Comparison of ENCODE assay signal across 8 mouse cellular contexts in the genomic region with DNA sequence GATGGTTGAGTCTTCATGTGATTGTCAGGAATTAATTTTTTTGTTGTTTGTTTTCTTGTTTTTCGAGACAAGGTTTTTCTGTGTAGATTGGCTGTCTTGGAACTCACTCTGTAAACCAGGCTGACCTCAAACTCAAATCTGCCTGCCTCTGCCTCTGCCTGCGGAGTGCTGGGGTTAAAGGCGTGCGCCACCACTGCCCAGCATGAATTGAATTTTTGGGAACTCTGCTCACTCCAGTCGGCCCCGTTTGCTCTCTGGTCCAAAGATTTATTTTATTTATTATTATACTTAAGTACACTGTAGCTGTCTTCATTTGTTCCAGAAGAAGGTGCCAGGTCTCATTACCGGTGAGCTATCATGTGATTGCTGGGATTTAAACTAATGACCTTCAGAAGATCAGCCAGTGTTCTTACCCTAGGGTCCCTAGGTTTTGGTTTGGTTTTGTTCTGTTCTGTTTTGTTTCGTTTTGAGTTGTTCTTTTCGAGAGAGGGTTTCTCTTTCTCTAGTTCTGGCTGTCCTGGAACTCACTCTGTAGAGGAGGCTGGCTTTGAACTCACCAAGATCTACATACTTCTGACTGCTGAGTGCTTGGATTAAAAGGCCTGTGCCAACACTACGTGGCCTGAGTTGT. TPM values are rescaled to one million over a fixed set of nuclear protein-coding genes. Genes with fewer than 3 reads are reported as not detected.
A peak's percentile ranks its signal among the peaks of the same experiment; 100 is the strongest.
DNase-seq lines count a peak whose midpoint lies in the region; ATAC-seq and TF ChIP-seq lines count a peak whose summit lies in the region.

No protein-coding gene starts in this region.

- ATAC-seq in forebrain, postnatal 0 days, result no peak
- ATAC-seq in liver, embryonic 14.5 days (ENCODE audit: insufficient read depth), result no peak
- no peak for ATAC-seq in activated CD4-positive, CD25-positive, alpha-beta regulatory T cell, adult 4 months

- TF ChIP-seq POLR2A in ES-Bruce4 (IDR thresholded peaks at IDR 0.05; ENCODE audit: insufficient read depth, low read length), result no peak

- H3K36me3 ChIP-seq in heart, embryonic 10.5 days, result peaks cover 31% of the 10 kb centered on the region
- H3K36me3 ChIP-seq in ES-Bruce4 (ENCODE audit: control insufficient read depth, insufficient read depth, low read length, poor library complexity, severe bottlenecking), result peaks cover 39% of the 10 kb centered on the region
- H3K36me3 ChIP-seq in forebrain, postnatal 0 days (ENCODE audit: insufficient read depth), result peaks cover 22% of the 10 kb centered on the region
- peaks cover 34% of the 10 kb centered on the region for H3K36me3 ChIP-seq in liver, embryonic 14.5 days (replicated peaks; ENCODE audit: control insufficient read depth, insufficient read depth, low read depth)

- no peak for TF ChIP-seq CTCF in ES-Bruce4 (IDR thresholded peaks at IDR 0.05; ENCODE audit: low read depth, low read length)
- no peak for TF ChIP-seq CTCF in forebrain, postnatal 0 days (IDR thresholded peaks at IDR 0.05; ENCODE audit: low read depth)
- TF ChIP-seq CTCF in liver, embryonic 14.5 days (IDR thresholded peaks at IDR 0.05; ENCODE audit: low read depth), result no peak

- intact Hi-C loops in heart, postnatal 36 days (cut with DNase I), result no loop called here

- H3K9ac ChIP-seq in ES-Bruce4 (ENCODE audit: low read depth, poor library complexity, severe bottlenecking), result peak overlapping the region; percentile 100
- H3K9ac ChIP-seq in forebrain, postnatal 0 days, result peak overlapping the region; percentile 91
- peak overlapping the region; percentile 14; the same call in 1 of the 2 replicates for H3K9ac ChIP-seq in liver, embryonic 14.5 days (replicated peaks)

- DNase-seq in heart, embryonic 10.5 days (ENCODE audit: low spot score), result no peak
- no peak for DNase-seq in heart, postnatal 36 days
- no peak for DNase-seq in forebrain, postnatal 0 days
- no peak for DNase-seq in liver, embryonic 14.5 days (ENCODE audit: low read depth in 3 of 3, low spot score in 3 of 3)
- DNase-seq in MN1 (ENCODE audit: low spot score), result no peak
- no peak for DNase-seq in gastrocnemius, adult 8-10 months (ENCODE audit: low spot score in 2 of 2)

- TF ChIP-seq EP300 in ES-Bruce4 (IDR thresholded peaks at IDR 0.05; ENCODE audit: insufficient read depth, low read depth, low read length), result no peak
- TF ChIP-seq EP300 in liver, embryonic 14.5 days (IDR thresholded peaks at IDR 0.05; ENCODE audit: low read depth), result no peak

- H3K27me3 ChIP-seq in heart, embryonic 10.5 days (ENCODE audit: insufficient read depth, poor library complexity, severe bottlenecking), result no peaks in the 10 kb centered on the region
- no peaks in the 10 kb centered on the region for H3K27me3 ChIP-seq in ES-Bruce4 (ENCODE audit: control insufficient read depth, insufficient read depth, low read length, poor library complexity, severe bottlenecking)
- H3K27me3 ChIP-seq in forebrain, postnatal 0 days (ENCODE audit: insufficient read depth, low read length), result no peaks in the 10 kb centered on the region
- peaks cover 25% of the 10 kb centered on the region for H3K27me3 ChIP-seq in liver, embryonic 14.5 days (ENCODE audit: control insufficient read depth, insufficient read depth, low read length)

- H3K4me3 ChIP-seq in heart, embryonic 10.5 days, result peak overlapping the region; percentile 92
- H3K4me3 ChIP-seq in ES-Bruce4 (ENCODE audit: low read depth, low read length), result peak overlapping the region; percentile 94
- peak overlapping the region; percentile 90 for H3K4me3 ChIP-seq in forebrain, postnatal 0 days (ENCODE audit: low read depth, low read length)
- peak overlapping the region; percentile 41 to 86; a peak in 3 of 4 replicates for H3K4me3 ChIP-seq in liver, embryonic 14.5 days (ENCODE audit: insufficient read depth in 1 of 2, low read depth in 2 of 2, low read length in 2 of 2)

- H3K9me3 ChIP-seq in heart, embryonic 10.5 days, result no peaks in the 10 kb centered on the region
- no peaks in the 10 kb centered on the region for H3K9me3 ChIP-seq in ES-Bruce4 (replicated peaks; ENCODE audit: control insufficient read depth, insufficient read depth, low read length, poor library complexity, severe bottlenecking)
- no peaks in the 10 kb centered on the region for H3K9me3 ChIP-seq in forebrain, postnatal 0 days (ENCODE audit: low read length)
- no peaks in the 10 kb centered on the region for H3K9me3 ChIP-seq in liver, embryonic 14.5 days (ENCODE audit: control insufficient read depth, low read length)

- WGBS in heart, embryonic 10.5 days, result 43% methylated on average over 10 of the region's 10 CpGs
- WGBS in forebrain, postnatal 0 days, result 59% methylated on average over 10 of the region's 10 CpGs
- WGBS in liver, embryonic 14.5 days (ENCODE audit: insufficient replicate concordance), result 40% methylated on average over 10 of the region's 10 CpGs

- peak overlapping the region; percentile 96 for H3K27ac ChIP-seq in heart, embryonic 10.5 days
- H3K27ac ChIP-seq in ES-Bruce4 (ENCODE audit: insufficient read depth, low read length), result peak overlapping the region; percentile 88
- peak overlapping the region; percentile 47; the same call in 1 of the 2 replicates for H3K27ac ChIP-seq in forebrain, postnatal 0 days (ENCODE audit: low read depth, low read length)
- H3K27ac ChIP-seq in liver, embryonic 14.5 days, result no peak overlapping the region

- H3K4me2 ChIP-seq in forebrain, postnatal 0 days (ENCODE audit: low read depth), result peak overlapping the region; percentile 55
- H3K4me2 ChIP-seq in liver, embryonic 14.5 days (ENCODE audit: low read depth), result peak overlapping the region; percentile 99

- peaks cover 48% of the 10 kb centered on the region for H3K4me1 ChIP-seq in heart, embryonic 10.5 days
- H3K4me1 ChIP-seq in ES-Bruce4 (ENCODE audit: control insufficient read depth, insufficient read depth, low read length), result no peaks in the 10 kb centered on the region
- peaks cover 13% of the 10 kb centered on the region for H3K4me1 ChIP-seq in forebrain, postnatal 0 days (ENCODE audit: insufficient read depth)
- H3K4me1 ChIP-seq in liver, embryonic 14.5 days (replicated peaks; ENCODE audit: control insufficient read depth in 2 of 2, insufficient read depth in 2 of 2, low read length in 1 of 2), result peaks cover 13 to 21% of the 10 kb centered on the region in 2 experiments

RNA-seq across cellular contexts. Expression of a gene that starts 0.6 kb away (rescaled TPM):
- 863 and 999 TPM in 2 replicates for polyA plus RNA-seq in heart, embryonic 10.5 days (2016; fragmentation: Nextera tagmentation; extraction: Ambion mirVana)
- 100 to 1,000 TPM; 805 to 853 TPM for total RNA-seq in heart, postnatal 36 days (2021)
- 2,740 and 2,914 TPM in 2 replicates for polyA plus RNA-seq in ES-Bruce4 (2011; ENCODE audit: insufficient read depth, insufficient read length, low read depth, missing spikeins)
- 772 and 968 TPM in 2 replicates for total RNA-seq in forebrain, postnatal 0 days (2014; rRNA removed)
- polyA plus RNA-seq in forebrain, postnatal 0 days (2015; fragmentation: Nextera tagmentation; extraction: Ambion mirVana), result 938 and 1,223 TPM in 2 replicates
- 628 and 1,347 TPM in 2 replicates for polyA plus RNA-seq in liver, embryonic 14.5 days (2012; rRNA removed)
- polyA plus RNA-seq in liver, embryonic 14.5 days (2014; fragmentation: Nextera tagmentation; extraction: Ambion mirVana), result 1,087 and 1,100 TPM in 2 replicates
- total RNA-seq in gastrocnemius, adult 8-10 months (2022), result 100 to 1,000 TPM; 671 to 835 (median 744) TPM
- polyA plus RNA-seq in activated CD4-positive, CD25-positive, alpha-beta regulatory T cell, adult 4 months (2017; shearing (Covaris generic)), result 1,000 to 10,000 TPM; 3,988 to 4,036 TPM

RNA-seq across cellular contexts. Expression of a gene that starts 4.2 kb away (rescaled TPM):
- 63.2 and 88.1 TPM in 2 replicates for polyA plus RNA-seq in heart, embryonic 10.5 days (2016; fragmentation: Nextera tagmentation; extraction: Ambion mirVana)
- total RNA-seq in heart, postnatal 36 days (2021), result 10 to 100 TPM in 1 of 2 experiments, 1 to 10 TPM in 1; 10.0 to 13.2 TPM
- polyA plus RNA-seq in ES-Bruce4 (2011; ENCODE audit: insufficient read depth, insufficient read length, low read depth, missing spikeins), result 33.1 and 36.1 TPM in 2 replicates
- total RNA-seq in forebrain, postnatal 0 days (2014; rRNA removed), result 76.9 and 83.5 TPM in 2 replicates
- 50.8 and 55.5 TPM in 2 replicates for polyA plus RNA-seq in forebrain, postnatal 0 days (2015; fragmentation: Nextera tagmentation; extraction: Ambion mirVana)
- polyA plus RNA-seq in liver, embryonic 14.5 days (2012; rRNA removed), result 7.1 and 7.7 TPM in 2 replicates
- polyA plus RNA-seq in liver, embryonic 14.5 days (2014; fragmentation: Nextera tagmentation; extraction: Ambion mirVana), result 11.3 and 12.4 TPM in 2 replicates
- total RNA-seq in gastrocnemius, adult 8-10 months (2022), result 1 to 10 TPM; 1.6 to 5.5 (median 3.4) TPM
- not detected for polyA plus RNA-seq in activated CD4-positive, CD25-positive, alpha-beta regulatory T cell, adult 4 months (2017; shearing (Covaris generic))

RNA-seq across cellular contexts. Expression of a gene that starts 7.5 kb away (rescaled TPM):
- polyA plus RNA-seq in heart, embryonic 10.5 days (2016; fragmentation: Nextera tagmentation; extraction: Ambion mirVana), result 16.9 and 18.7 TPM in 2 replicates
- total RNA-seq in heart, postnatal 36 days (2021), result 1 to 10 TPM; 6.1 to 7.5 TPM
- 12.2 and 13.2 TPM in 2 replicates for polyA plus RNA-seq in ES-Bruce4 (2011; ENCODE audit: insufficient read depth, insufficient read length, low read depth, missing spikeins)
- total RNA-seq in forebrain, postnatal 0 days (2014; rRNA removed), result 15.3 and 22.0 TPM in 2 replicates
- polyA plus RNA-seq in forebrain, postnatal 0 days (2015; fragmentation: Nextera tagmentation; extraction: Ambion mirVana), result 13.9 and 19.0 TPM in 2 replicates
- 47.4 and 69.6 TPM in 2 replicates for polyA plus RNA-seq in liver, embryonic 14.5 days (2012; rRNA removed)
- polyA plus RNA-seq in liver, embryonic 14.5 days (2014; fragmentation: Nextera tagmentation; extraction: Ambion mirVana), result 44.9 and 50.5 TPM in 2 replicates
- total RNA-seq in gastrocnemius, adult 8-10 months (2022), result 1 to 10 TPM in 1 of 4 experiments, under 1 TPM in 3; 0.56 to 1.7 (median 0.64) TPM
- polyA plus RNA-seq in activated CD4-positive, CD25-positive, alpha-beta regulatory T cell, adult 4 months (2017; shearing (Covaris generic)), result 1 to 10 TPM; 2.3 to 4.3 TPM

RNA-seq across cellular contexts. Expression of a gene that starts 7.5 kb away (rescaled TPM):
- polyA plus RNA-seq in heart, embryonic 10.5 days (2016; fragmentation: Nextera tagmentation; extraction: Ambion mirVana), result 15.3 and 16.5 TPM in 2 replicates
- total RNA-seq in heart, postnatal 36 days (2021), result 1 to 10 TPM; 2.2 to 3.4 TPM
- polyA plus RNA-seq in ES-Bruce4 (2011; ENCODE audit: insufficient read depth, insufficient read length, low read depth, missing spikeins), result 18.1 and 20.0 TPM in 2 replicates
- 4.7 and 6.1 TPM in 2 replicates for total RNA-seq in forebrain, postnatal 0 days (2014; rRNA removed)
- polyA plus RNA-seq in forebrain, postnatal 0 days (2015; fragmentation: Nextera tagmentation; extraction: Ambion mirVana), result 5.5 and 5.7 TPM in 2 replicates
- 9.8 and 10.6 TPM in 2 replicates for polyA plus RNA-seq in liver, embryonic 14.5 days (2012; rRNA removed)
- 7.4 and 7.8 TPM in 2 replicates for polyA plus RNA-seq in liver, embryonic 14.5 days (2014; fragmentation: Nextera tagmentation; extraction: Ambion mirVana)
- total RNA-seq in gastrocnemius, adult 8-10 months (2022), result under 1 TPM; 0.19 to 0.73 (median 0.50) TPM
- 10 to 100 TPM in 1 of 2 experiments, 1 to 10 TPM in 1; 9.4 to 13.2 TPM for polyA plus RNA-seq in activated CD4-positive, CD25-positive, alpha-beta regulatory T cell, adult 4 months (2017; shearing (Covaris generic))

RNA-seq across cellular contexts. Expression of a gene that starts 9.2 kb away (rescaled TPM):
- 2.9 and 3.3 TPM in 2 replicates for polyA plus RNA-seq in heart, embryonic 10.5 days (2016; fragmentation: Nextera tagmentation; extraction: Ambion mirVana)
- under 1 TPM; 0.50 to 0.70 TPM for total RNA-seq in heart, postnatal 36 days (2021)
- polyA plus RNA-seq in ES-Bruce4 (2011; ENCODE audit: insufficient read depth, insufficient read length, low read depth, missing spikeins), result 6.1 and 7.6 TPM in 2 replicates
- total RNA-seq in forebrain, postnatal 0 days (2014; rRNA removed), result 0.81 and 2.4 TPM in 2 replicates
- 2.5 and 3.3 TPM in 2 replicates for polyA plus RNA-seq in forebrain, postnatal 0 days (2015; fragmentation: Nextera tagmentation; extraction: Ambion mirVana)
- polyA plus RNA-seq in liver, embryonic 14.5 days (2012; rRNA removed), result 0.08 and 0.16 TPM in 2 replicates
- polyA plus RNA-seq in liver, embryonic 14.5 days (2014; fragmentation: Nextera tagmentation; extraction: Ambion mirVana), result 0.23 TPM in 1 of 2 replicates, not detected in the other
- under 1 TPM; 0.34 to 0.88 (median 0.52) TPM for total RNA-seq in gastrocnemius, adult 8-10 months (2022)
- 1 to 10 TPM in 1 of 2 experiments, under 1 TPM in 1; 0.49 to 2.5 TPM for polyA plus RNA-seq in activated CD4-positive, CD25-positive, alpha-beta regulatory T cell, adult 4 months (2017; shearing (Covaris generic))

Comparison
In these comparisons a context has a peak if more than half of its experiments do, and no peak if none do; other contexts are left out.
1. H3K9ac ChIP-seq: peak in every context shown above with its lines; median percentile 100 in ES-Bruce4; 91 in forebrain, postnatal 0 days; 14 in liver, embryonic 14.5 days.
2. RNA of a gene that starts 4.2 kb away (polyA plus RNA-seq): 63.2 to 88.1 TPM in heart, embryonic 10.5 days, 50.8 to 55.5 TPM in forebrain, postnatal 0 days, 33.1 to 36.1 TPM in ES-Bruce4 and 7.1 to 12.4 TPM in liver, embryonic 14.5 days; not detected in activated CD4-positive, CD25-positive, alpha-beta regulatory T cell, adult 4 months; every median in the first group is over 4 times any median in the second.
3. Peak in every context shown above with its lines, with median percentiles within 50 percentile points of each other: H3K4me3 ChIP-seq.